Mouse (Mus musculus) spleen, postnatal 36 days (tissue): ENCODE measurements at regions not wholly inside any gene's neighbourhood (a gene's known extent, or its start where the extent isn't known, plus 50 kb on each side); places are given as distances from the start of the nearest gene placed in this dataset.

Experiments
- DNase-seq, 2 experiments: peaks; one replicate each; pipeline ENCODE4 v3.0.0; 2022; ENCODE audit warnings: low spot score in 2 of 2, mixed read lengths in 1 of 2

- DNase-seq, result no peak
Observed at GRCm38 (mm10) chr13:47751033-47751432, 510.0 kb upstream of the Id4 start.

DNA sequence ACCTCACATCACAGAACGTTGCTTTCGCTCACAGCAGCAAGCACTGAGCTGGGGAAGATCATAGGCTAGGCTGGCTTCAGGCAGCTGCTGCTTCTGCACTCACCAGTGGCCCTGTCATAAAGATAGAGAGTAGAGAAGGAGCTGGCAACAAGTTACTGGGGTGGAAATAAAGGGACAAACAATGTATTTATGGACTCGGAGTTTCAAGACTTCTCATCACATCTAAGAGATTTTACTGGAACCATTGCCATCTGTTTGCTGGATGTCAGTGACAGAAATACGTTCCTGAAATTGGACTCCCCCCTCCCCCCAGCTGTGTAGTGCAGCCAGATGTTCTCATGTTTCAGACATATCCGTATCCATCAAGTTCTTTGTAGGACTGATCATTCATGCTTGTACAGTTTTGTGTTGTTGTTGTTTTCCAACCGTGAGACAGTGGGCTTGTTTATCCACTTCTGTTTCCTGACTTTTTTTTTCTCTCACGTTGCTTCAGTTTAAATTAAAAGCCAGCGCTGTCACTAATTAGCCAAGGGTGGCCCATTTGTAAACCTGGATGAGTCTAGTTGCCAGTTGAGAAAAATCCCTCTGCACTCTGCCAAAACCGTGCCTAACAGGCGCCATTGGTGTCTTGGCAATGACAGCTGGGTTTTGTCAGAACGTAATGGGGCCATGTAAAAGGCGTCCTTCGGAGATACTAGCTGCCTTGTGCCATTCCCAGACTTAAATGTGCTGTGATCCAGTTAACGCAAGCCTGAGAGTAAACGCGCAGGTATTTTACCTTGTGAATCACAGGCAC is 496.0 kb upstream of the Id4 start:
- DNase-seq, result no peak

DNA sequence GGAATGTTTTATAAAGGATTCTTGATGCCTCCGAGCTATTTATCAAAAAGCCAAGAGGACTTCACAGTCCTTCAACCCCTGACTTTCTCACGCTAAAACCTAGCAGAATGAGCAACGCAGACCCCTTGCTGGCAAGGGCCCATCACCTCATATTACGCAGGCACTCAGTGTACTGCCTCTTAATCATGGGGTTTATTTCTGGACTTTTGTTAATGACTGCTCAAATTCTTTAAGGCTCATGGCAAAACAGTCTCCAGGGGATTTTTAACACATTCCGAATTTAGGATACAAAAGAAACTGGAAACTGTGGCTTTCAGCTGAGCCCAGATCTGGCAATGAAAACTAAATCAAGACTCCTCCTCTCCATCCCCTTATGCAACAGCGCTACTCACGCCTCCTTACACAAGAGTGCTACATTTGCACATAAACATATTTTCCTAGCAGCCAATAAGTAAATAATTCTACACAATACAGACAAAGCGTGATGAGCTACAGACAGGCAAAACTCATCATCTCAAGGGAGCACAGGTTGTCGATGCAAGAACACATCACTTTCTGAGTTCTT is 492.0 kb upstream of the Id4 start:
- no peak for DNase-seq

- DNase-seq, result no peak
Observed at GRCm38 (mm10) chr13:47777206-47778099, 483.6 kb upstream of the Id4 start.

GRCm38 (mm10) chr13:47778218-47779009 is 482.6 kb upstream of the Id4 start:
- DNase-seq, result no peak

DNA sequence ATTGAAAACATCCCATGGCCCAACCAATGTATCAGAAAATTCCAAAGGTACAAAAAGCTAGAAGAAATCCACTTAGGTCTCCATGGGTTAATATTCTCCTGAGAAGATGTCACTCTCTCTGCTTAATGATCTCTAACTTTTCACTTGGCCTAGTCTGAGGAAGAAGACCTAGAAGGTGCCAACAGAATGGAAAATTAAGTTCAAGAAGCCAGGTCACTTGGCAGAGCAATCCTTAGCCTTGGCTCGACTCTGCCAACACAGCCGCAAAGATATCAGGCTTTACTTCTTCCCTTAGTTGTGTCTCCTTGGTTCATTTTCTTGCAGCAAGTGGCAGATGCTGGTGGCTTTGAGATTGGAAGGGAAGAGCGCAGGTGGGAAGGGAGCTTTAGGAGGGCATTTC is 476.6 kb upstream of the Id4 start:
- DNase-seq, result no peak

- no peak for DNase-seq
Observed at GRCm38 (mm10) chr13:47797859-47798258, 463.2 kb upstream of the Id4 start.

- DNase-seq, result no peak
Observed at GRCm38 (mm10) chr13:47811711-47812415, 449.2 kb upstream of the Id4 start.

- DNase-seq, result no peak
Observed at GRCm38 (mm10) chr13:47818924-47819564, 442.0 kb upstream of the Id4 start.

GRCm38 (mm10) chr13:47836491-47836890 is 424.5 kb upstream of the Id4 start:
- no peak for DNase-seq

GRCm38 (mm10) chr13:47842418-47842817 is 418.6 kb upstream of the Id4 start:
- no peak for DNase-seq

- no peak for DNase-seq
Observed at GRCm38 (mm10) chr13:47843011-47843410, 418.0 kb upstream of the Id4 start.

- no peak for DNase-seq
Observed at GRCm38 (mm10) chr13:47843541-47844267, 417.3 kb upstream of the Id4 start.

- DNase-seq, result no peak
Observed at GRCm38 (mm10) chr13:47846713-47847112, 414.3 kb upstream of the Id4 start.

GRCm38 (mm10) chr13:47848371-47849188 is 412.4 kb upstream of the Id4 start:
- DNase-seq, result no peak

- no peak for DNase-seq
Observed at GRCm38 (mm10) chr13:47855422-47856108, 405.5 kb upstream of the Id4 start.

DNA sequence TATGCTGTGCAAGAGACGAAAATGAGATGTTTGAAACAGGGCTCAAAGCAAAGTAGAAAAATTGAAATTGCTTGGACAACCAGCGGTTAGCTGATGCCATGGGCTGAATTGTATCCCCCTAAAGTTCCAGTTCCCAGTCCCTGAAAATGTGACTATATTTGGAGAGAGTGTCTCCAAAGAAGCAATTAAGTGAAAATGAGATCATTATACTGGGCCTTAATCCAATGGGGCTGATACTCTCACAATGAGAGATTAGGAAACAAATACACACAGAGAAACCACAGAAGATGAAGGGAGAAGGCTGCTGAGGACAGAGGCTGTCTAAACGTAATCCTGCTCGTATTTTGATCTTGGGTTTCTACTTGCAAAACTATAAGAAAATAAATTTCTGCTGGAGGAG is 402.1 kb upstream of the Id4 start:
- DNase-seq, result no peak

GRCm38 (mm10) chr13:47860316-47860715 is 400.7 kb upstream of the Id4 start:
- no peak for DNase-seq
